Mouse (Mus musculus) regulatory T cell (primary cell): ENCODE results near the gene 6430548M08Rik.

Experiments
- in situ Hi-C: fragments of 300-600 bp; cut with MboI, MseI; formaldehyde crosslinking; loops from one replicate; pipeline ENCODE4 v1.15.1; 2025; ENCODE audit warnings: high pct_unique_total_duplicates

The 6430548M08Rik gene

GRCm38 (mm10) chr8:120113758-120114255 is at the start of gene 6430548M08Rik:
Gene 6430548M08Rik (plus strand): TSS chr8:120114152.
- in situ Hi-C loops, result no loop called here

- in situ Hi-C loops, result no loop called here
Observed at GRCm38 (mm10) chr8:120065611-120066010, 48.3 kb upstream of the 6430548M08Rik start.

- in situ Hi-C loops, result no loop called here
Observed at GRCm38 (mm10) chr8:120066226-120066625, 47.7 kb upstream of the 6430548M08Rik start.

GRCm38 (mm10) chr8:120067936-120068668 is 45.9 kb upstream of the 6430548M08Rik start:
- in situ Hi-C loops, result no loop called here

GRCm38 (mm10) chr8:120071684-120072083 is 42.3 kb upstream of the 6430548M08Rik start:
- in situ Hi-C loops, result loop anchor here (5.0 kb wide), 2 partner anchors 44 to 124 kb away; no protein-coding TSS in a partner anchor

- in situ Hi-C loops, result loop anchor here (5.0 kb wide), 2 partner anchors 45 to 125 kb away; no protein-coding TSS in a partner anchor
Observed at GRCm38 (mm10) chr8:120072259-120072658, 41.7 kb upstream of the 6430548M08Rik start.

GRCm38 (mm10) chr8:120072827-120073226 is 41.1 kb upstream of the 6430548M08Rik start:
- in situ Hi-C loops, result loop anchor here (5.0 kb wide), 2 partner anchors 46 to 126 kb away; no protein-coding TSS in a partner anchor

GRCm38 (mm10) chr8:120074516-120074915 is 39.4 kb upstream of the 6430548M08Rik start:
- in situ Hi-C loops, result loop anchor here (5.0 kb wide), 2 partner anchors 47 to 127 kb away; no protein-coding TSS in a partner anchor

- in situ Hi-C loops, result no loop called here
Observed at GRCm38 (mm10) chr8:120075347-120075746, 38.6 kb upstream of the 6430548M08Rik start.

GRCm38 (mm10) chr8:120078080-120078479 is 35.9 kb upstream of the 6430548M08Rik start:
- in situ Hi-C loops, result no loop called here

- in situ Hi-C loops, result no loop called here
Observed at GRCm38 (mm10) chr8:120079361-120079760, 34.6 kb upstream of the 6430548M08Rik start.

GRCm38 (mm10) chr8:120083261-120083660 is 30.7 kb upstream of the 6430548M08Rik start:
- in situ Hi-C loops, result no loop called here

- in situ Hi-C loops, result no loop called here
Observed at GRCm38 (mm10) chr8:120084783-120085182, 29.2 kb upstream of the 6430548M08Rik start.

- in situ Hi-C loops, result no loop called here
Observed at GRCm38 (mm10) chr8:120089511-120089910, 24.4 kb upstream of the 6430548M08Rik start.

- in situ Hi-C loops, result no loop called here
Observed at GRCm38 (mm10) chr8:120091032-120091431, 22.9 kb upstream of the 6430548M08Rik start.

GRCm38 (mm10) chr8:120093103-120093502 is 20.8 kb upstream of the 6430548M08Rik start:
- in situ Hi-C loops, result no loop called here

GRCm38 (mm10) chr8:120094801-120095200 is 19.2 kb upstream of the 6430548M08Rik start:
- in situ Hi-C loops, result no loop called here

- in situ Hi-C loops, result no loop called here
Observed at GRCm38 (mm10) chr8:120096486-120096885, 17.5 kb upstream of the 6430548M08Rik start.

GRCm38 (mm10) chr8:120100388-120101067 is 13.4 kb upstream of the 6430548M08Rik start:
- in situ Hi-C loops, result no loop called here

GRCm38 (mm10) chr8:120101068-120101972 is 12.6 kb upstream of the 6430548M08Rik start, which contains the start of gene Zdhhc7:
Gene Zdhhc7 (minus strand): TSS chr8:120101482.
- in situ Hi-C loops, result no loop called here

GRCm38 (mm10) chr8:120103916-120104315 is 10.0 kb upstream of the 6430548M08Rik start:
- in situ Hi-C loops, result no loop called here
